8 mouse cellular contexts compared by ENCODE assay signal in genomic region chr6:87513046-87513767, GRCm38 (mm10). TPM values are rescaled to one million over a fixed set of nuclear protein-coding genes. Genes with fewer than 3 reads are reported as not detected.
DNase-seq lines count a peak whose midpoint lies in the region; ATAC-seq and TF ChIP-seq lines count a peak whose summit lies in the region.

No protein-coding gene starts in this region.

- H3K9me3 ChIP-seq in limb, embryonic 11.5 days (ENCODE audit: control insufficient read depth, low read length), result no peaks in the 10 kb centered on the region

- no peaks in the 10 kb centered on the region for H3K27me3 ChIP-seq in kidney, adult 2 months (replicated peaks; ENCODE audit: control insufficient read depth, insufficient read depth, low read length)
- no peaks in the 10 kb centered on the region for H3K27me3 ChIP-seq in limb, embryonic 11.5 days (ENCODE audit: control insufficient read depth, insufficient read depth, low read length)

- peak; percentile 86 for TF ChIP-seq CTCF in brain, embryonic 14.5 days (IDR thresholded peaks at IDR 0.05; ENCODE audit: borderline replicate concordance, extremely low read depth, insufficient read depth, insufficient read length)
- peak; percentile 89 for TF ChIP-seq CTCF in kidney, adult 2 months (conservative IDR thresholded peaks at IDR 0.05; ENCODE audit: insufficient read depth, insufficient read length, low read depth, low read length)

- H3K4me3 ChIP-seq in kidney, adult 2 months (ENCODE audit: insufficient read depth, low read depth, low read length), result no peak overlapping the region
- H3K4me3 ChIP-seq in limb, embryonic 11.5 days (ENCODE audit: low read depth, low read length), result no peak overlapping the region

- no peak overlapping the region for H3K9ac ChIP-seq in limb, embryonic 11.5 days (ENCODE audit: low read length)

- no peaks in the 10 kb centered on the region for H3K36me3 ChIP-seq in kidney, adult 2 months (ENCODE audit: control insufficient read depth, insufficient read depth, low read length)
- no peaks in the 10 kb centered on the region for H3K36me3 ChIP-seq in limb, embryonic 11.5 days (ENCODE audit: control insufficient read depth, insufficient read depth, low read length)

- 76% methylated on average over 12 of the region's 12 CpGs for WGBS in kidney, adult 2 months
- WGBS in limb, embryonic 11.5 days, result 70% methylated on average over 12 of the region's 12 CpGs

- no peak overlapping the region for H3K4me2 ChIP-seq in limb, embryonic 11.5 days (ENCODE audit: low read depth, severe bottlenecking)

- H3K27ac ChIP-seq in kidney, adult 2 months (ENCODE audit: insufficient read depth, low read depth, low read length), result no peak overlapping the region
- H3K27ac ChIP-seq in limb, embryonic 11.5 days (replicated peaks; ENCODE audit: low read depth, low read length), result no peak overlapping the region

- peak; percentile 67 to 83 for DNase-seq in spleen, adult 18-20 months
- no peak for DNase-seq in spleen, adult 12 weeks (ENCODE audit: low spot score)
- peak; percentile 70 for DNase-seq in brain, embryonic 14.5 days (ENCODE audit: low read depth)
- DNase-seq in kidney, adult 2 months, result peak; percentile 83
- peak; percentile 80 for DNase-seq in limb, embryonic 11.5 days (ENCODE audit: low spot score)
- DNase-seq in thymus, postnatal 4 days, result peak; percentile 89

- ATAC-seq in erythroblast, adult 5-6 weeks (replicated peaks; ENCODE audit: low FRiP score, poor library complexity, severe bottlenecking), result peak; percentile 89
- ATAC-seq in limb, embryonic 11.5 days (ENCODE audit: insufficient number of reproducible peaks, low FRiP score, low TSS enrichment, low read depth), result no peak
- ATAC-seq in neutrophil, adult 5-6 weeks (ENCODE audit: extremely low read depth, insufficient number of reproducible peaks, low FRiP score, poor library complexity, severe bottlenecking), result peak; percentile 90

- H3K4me1 ChIP-seq in kidney, adult 2 months (ENCODE audit: control insufficient read depth, insufficient read depth, low read length), result no peaks in the 10 kb centered on the region
- H3K4me1 ChIP-seq in limb, embryonic 11.5 days (ENCODE audit: control insufficient read depth, insufficient read depth, low read length), result no peaks in the 10 kb centered on the region

- no peak for TF ChIP-seq POLR2A in brain, embryonic 14.5 days (IDR thresholded peaks at IDR 0.05; ENCODE audit: borderline replicate concordance, extremely low read depth, insufficient read depth, insufficient read length, poor library complexity, severe bottlenecking)
- no peak for TF ChIP-seq POLR2A in kidney, adult 2 months (IDR thresholded peaks at IDR 0.05; ENCODE audit: low read depth, low read length)

RNA-seq across cellular contexts. Expression of gene Arhgap25, which starts 19.9 kb away (rescaled TPM):
- 0.85 and 1.4 TPM in 2 replicates for polyA plus RNA-seq in brain, embryonic 14.5 days (2012; rRNA removed)
- total RNA-seq in erythroblast, adult 5-6 weeks (2015; ENCODE audit: low replicate concordance), result 9.2 and 14.2 TPM in 2 replicates
- 8.2 and 19.2 TPM in 2 replicates for total RNA-seq in erythroblast, adult 5-6 weeks (2017; ENCODE audit: low replicate concordance)
- 0.68 and 1.5 TPM in 2 replicates for polyA plus RNA-seq in kidney, adult 2 months (2012; rRNA removed)
- polyA plus RNA-seq in limb, embryonic 11.5 days (2014; fragmentation: Nextera tagmentation; extraction: Ambion mirVana), result 2.5 and 2.6 TPM in 2 replicates
- total RNA-seq in neutrophil, adult 5-6 weeks (2017), result 358 and 369 TPM in 2 replicates
